Mouse (Mus musculus): ENCODE results near the gene Ipcef1. TPM values are rescaled to one million over a fixed set of nuclear protein-coding genes. Genes with fewer than 3 reads are reported as not detected.

Ipcef1 gene
- 0.74 and 5.1 TPM in 2 replicates for total RNA-seq (2021)
- long read RNA-seq, experiment 1, result 0 reads
- long read RNA-seq, experiment 2, result 0 reads

DNA sequence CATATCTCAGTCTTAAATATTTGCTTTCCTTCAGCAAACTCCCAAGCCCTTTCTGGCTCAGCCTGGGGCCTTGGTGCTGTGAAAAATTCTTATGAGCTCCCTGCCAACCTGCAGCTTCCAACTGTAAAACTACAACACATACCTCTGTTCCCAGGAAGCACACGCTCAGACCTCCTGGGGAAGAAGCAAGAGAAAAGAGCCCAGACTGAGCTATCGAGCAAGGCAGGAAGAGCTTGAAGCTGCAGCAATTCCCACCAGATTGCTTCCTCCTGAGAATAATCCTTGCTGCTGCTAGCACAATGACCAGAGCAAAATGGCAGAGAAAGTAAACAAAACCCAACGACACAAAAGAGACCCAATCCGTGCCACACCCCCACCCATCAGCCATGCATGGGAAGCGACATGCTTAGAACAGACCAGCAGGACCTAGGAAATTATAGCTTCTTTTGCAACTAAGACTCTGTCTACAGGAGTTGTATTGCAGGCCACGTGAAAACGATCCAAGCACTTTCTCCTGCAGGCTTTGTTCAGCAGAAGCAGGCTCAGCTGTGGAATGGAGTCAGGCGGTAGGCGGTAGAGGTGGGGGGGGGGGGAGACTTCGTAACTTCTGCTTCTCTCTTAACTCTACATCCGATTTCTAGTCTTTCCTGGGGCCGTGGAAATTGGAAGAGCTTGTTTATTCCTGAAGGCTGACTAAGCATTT is at the start of gene Ipcef1:
Gene Ipcef1 (minus strand): TSS at position 164 of the 703 bp plus-strand sequence.
- DNase-seq, result no peak

DNA sequence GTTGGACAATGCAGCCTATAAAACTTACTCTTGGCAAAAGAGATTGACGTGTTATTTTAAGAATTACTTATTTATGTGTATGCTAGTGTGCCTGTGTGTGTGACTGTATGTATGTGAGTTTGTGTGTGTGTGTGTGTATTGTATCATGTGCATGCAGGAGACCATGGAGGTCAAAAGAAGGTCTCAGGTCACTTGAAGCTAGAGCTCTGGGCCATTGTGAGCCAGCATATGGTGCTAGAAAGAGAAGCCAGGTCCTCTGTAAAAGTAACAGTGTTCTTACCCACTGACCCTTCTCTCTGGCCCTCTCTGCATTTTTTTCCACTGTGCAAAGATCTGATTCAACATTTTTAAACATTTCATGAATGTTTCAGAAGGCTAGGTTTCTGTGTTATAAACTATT is 25.7 kb upstream of the Ipcef1 start:
- no peak for DNase-seq

DNA sequence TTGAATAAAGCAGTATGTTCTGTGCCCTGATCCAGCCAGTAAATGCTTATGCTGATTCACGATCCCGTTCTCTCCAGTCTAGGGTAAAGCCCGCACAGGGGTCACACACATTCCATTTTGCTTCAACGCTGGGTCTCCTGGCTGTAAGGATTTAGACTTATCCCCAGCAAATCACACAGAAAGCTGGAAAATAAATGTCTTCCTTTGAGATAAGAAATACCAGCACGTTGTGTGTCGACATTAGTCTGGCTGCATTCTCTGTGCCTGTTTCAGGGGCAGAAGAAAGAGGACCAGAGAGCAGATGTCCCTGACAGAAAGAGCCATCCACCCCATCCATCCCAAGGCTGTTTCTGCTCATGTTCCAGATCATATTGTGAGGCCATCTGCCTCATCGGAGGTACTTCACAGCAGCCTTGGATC is 25.1 kb upstream of the Ipcef1 start:
- DNase-seq, result no peak

DNA sequence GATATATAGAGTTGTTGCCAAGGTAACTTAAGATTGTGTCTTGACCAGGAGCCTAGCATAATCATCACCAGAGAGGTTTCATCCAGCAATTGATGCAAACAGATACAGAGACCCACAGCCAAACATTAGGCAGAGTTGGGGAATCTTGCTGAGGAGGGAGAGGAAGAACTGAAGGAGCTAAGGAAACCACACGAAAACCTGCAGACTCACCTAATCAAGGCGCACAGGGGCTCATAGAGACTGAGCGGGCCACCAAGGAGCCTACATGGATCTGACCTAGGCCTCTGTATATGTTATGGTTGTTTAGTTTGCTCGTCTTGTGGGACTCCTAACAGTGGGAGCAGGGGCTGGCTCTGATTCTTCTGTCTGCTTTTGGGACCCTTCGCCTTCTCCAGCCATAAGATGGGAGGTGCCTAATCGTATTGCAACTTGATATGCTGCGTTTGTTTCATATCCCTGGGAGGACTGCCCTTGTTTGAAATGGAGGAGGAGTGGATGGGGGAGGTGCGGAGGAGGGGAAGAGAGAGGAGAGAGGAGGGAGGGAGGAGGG is 24.5 kb upstream of the Ipcef1 start:
- DNase-seq, result no peak

DNA sequence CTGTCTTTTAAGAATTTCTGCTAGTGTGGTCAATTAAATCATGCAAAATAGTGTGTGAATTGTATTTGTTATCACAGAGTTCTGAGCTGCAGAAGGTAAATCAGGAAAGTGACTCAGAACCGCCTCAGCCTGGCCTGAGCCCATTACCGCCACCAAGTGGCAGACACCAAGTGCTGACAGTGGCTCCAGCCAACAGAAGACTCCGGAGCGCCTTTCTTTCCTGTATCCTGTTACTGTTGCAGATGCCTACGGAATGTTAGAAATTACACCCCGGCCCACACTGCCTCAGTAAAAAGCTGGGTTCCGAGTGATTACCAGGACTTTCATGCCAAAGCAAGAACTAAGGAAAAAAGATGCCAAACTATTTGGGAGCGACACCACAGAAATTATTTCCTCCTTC is 23.9 kb upstream of the Ipcef1 start:
- peak; percentile 83 for DNase-seq

DNA sequence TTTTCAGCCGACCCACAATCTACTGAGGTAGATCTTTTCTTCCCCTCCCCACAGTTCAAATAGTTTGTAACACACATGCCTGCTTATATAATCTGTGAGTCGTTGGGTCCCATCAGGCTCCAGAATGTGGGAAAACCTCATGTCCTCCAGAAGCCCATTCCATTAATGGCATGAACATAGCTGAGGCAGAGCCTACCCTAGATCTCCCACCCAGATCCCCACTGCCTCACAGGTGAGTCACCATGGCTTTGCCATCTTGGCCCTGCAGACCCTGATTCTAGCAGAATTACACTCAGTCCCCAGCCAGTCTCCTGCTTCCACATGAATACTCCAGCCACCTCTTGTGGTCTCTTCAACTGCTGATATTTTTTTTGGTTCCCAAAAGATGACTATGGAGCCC is 23.4 kb upstream of the Ipcef1 start:
- no peak for DNase-seq

DNA sequence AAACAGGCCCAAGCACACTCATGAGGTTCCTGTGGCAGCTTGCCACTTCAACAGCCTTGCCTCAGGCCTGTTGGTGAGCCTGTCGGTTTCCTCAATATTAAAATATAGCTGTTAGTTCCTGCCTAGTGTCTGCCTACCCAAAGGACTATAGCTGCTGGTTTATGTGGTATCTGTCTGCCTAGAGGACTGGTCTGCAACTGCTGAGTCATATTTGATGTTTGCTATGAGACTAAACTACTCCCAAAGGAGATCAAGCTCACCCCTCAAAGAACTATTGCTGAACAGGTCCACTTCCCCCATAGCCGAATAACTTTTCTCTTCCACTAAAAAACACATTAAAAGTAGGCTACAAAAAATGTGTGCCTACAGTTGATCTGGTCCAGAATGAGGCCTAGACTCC is 22.0 kb upstream of the Ipcef1 start:
- DNase-seq, result no peak

DNA sequence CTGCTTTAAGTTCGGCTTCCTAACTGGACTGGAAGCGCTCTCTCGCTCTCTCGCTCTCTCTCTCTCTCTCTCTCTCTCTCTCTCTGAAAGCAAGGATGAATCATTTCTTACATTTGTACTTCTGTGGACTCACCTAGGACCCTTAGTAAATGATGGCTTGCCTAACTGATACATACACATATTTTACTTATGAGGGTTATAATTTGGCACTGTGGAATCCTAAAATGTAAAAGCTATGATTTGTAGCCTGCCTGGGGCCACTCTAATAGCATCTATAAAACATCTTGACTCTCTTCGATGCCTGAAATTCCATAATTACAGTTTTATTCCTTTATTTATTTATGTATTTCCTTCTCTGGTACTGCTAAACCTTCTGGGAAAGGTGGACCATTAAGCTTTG is 18.6 kb upstream of the Ipcef1 start:
- no peak for DNase-seq

DNA sequence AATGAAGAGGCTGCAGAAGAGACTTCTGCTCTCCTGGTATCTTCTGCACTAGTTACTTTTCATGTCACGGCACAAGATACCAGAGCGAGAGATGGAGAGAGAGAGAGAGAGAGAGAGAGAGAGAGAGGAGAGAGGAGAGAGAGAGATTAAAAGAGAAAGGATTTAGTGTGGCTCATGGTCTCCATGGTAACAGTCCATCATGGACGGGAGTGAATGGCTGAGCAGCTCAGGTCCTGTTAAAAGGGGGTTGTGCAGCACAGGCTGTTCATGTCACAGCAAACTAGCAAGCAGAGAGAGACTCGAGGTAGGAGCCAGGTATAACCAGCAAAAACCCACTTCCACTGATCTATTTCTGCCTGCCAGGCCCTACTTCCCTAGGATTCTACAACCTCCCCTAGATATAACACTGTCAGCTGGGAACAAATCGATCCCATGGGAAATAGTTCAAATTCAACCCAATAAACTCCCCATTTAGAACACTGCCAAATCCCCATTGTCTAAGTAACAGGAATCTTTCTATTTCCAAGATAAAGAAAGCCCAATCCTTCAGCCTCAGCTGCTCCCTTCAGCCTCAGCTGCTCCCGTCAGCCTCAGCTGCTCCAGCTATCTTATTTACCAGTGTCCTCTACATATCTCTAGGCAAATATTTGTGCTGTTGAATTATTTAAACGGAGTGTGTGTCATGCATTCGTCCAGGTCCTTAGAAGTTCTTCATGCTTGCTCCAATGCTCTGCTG is 18.0 kb upstream of the Ipcef1 start:
- no peak for DNase-seq

DNA sequence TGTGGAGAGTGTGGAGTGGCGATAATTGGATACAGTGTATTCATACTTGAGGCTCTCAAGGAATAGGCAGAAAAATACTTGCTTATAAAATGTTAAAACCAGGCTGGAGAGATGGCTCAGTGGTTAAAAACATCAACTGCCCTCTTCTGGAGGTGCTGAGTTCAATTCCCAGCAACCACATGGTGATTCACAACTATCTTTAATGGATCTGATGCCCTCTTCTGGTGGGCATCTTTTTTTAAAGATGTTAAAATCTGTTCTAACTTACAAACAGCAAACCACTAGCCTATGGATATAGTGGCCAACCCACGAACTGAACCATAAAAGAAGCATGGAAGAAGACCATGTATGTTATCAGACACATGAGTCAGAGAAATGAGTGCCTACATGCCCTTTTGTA is 16.8 kb upstream of the Ipcef1 start:
- DNase-seq, result no peak

DNA sequence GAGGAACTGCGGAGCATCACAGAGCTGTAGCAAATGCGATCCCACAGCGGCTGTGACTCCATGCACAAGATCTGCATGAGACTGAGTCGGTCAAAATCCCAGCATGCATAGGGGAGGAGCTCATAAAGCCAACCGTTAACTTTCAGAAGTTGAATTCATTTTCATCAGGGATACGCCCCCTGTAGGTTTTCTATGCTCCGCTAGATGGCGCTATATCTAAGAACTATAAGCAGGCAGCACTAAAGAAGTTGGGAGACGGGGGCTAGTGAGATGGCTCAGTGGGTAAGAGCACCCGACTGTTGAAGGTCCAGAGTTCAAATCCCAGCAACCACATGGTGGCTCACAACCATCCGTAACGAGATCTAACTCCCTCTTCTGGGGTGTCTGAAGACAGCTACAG is 16.3 kb upstream of the Ipcef1 start:
- peak; percentile 39 for DNase-seq

DNA sequence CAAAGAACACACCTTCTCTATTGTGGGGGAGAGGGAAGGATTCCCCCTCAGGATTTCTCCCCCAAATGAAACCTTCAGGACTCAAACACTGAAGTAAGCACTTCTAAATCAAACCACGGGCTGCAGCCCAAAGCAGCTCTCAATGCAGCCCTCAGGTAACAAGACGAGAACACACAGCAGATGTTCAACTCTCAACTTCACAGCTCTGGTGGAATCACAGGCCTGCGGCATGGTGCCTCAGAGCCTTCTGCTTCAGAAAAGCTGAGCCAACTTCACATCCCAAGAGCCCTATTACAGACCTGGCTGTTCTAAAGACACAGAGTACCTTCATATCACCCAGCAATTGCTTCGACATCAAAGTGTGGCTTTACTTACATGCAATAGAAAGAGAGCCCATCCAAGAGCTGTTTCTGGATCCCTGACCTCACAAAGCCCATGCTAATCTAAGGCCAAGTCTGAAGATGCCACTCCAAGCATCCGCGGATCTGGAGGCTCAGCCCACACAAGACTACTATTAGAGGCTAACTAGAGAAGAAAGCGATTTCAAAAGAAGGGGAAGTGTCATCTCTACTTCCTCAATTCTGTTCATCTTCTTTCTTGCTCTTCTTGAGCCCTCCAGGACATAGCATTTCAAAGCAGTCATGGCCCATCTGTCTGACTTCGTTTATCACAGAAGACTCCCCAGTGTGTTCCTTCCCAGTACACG is 11.6 kb upstream of the Ipcef1 start:
- no peak for DNase-seq

DNA sequence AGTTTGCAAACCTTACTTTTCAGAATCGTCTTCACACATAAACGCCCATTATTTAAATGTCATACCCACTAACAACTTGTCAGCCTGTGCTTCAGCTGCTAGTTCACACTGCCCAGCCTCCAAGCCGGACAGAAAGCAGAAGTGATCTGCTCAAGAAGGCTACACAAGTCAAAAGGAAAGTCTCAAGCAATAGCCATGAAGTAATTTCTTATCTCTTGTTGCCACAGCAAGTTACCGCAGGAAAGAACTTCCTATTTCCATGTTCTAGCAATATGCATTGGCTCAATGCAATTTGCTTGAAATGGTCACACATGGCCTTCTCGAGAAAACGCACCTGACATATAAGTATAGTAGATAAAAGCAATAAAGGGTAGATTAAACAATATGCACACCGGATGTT is 10.7 kb upstream of the Ipcef1 start:
- no peak for DNase-seq

DNA sequence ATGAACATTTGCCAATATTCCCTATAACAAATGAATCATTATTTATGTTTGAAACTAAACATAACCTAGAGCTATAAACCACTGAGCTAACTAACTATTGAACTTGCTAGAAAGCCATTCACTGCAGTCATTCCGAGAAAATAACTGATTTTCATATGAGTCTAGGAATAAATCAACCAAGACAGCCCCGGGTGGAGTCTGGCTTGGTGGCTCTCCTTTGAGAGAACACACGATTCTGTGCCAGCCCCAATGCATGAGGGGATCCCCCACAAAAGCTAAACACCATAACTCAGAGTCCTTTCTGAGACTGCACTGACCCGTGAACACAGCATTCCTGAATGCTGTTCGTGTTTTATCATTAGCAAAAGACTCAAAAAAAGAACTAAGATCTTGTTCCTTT is 8.0 kb upstream of the Ipcef1 start:
- DNase-seq, result no peak

DNA sequence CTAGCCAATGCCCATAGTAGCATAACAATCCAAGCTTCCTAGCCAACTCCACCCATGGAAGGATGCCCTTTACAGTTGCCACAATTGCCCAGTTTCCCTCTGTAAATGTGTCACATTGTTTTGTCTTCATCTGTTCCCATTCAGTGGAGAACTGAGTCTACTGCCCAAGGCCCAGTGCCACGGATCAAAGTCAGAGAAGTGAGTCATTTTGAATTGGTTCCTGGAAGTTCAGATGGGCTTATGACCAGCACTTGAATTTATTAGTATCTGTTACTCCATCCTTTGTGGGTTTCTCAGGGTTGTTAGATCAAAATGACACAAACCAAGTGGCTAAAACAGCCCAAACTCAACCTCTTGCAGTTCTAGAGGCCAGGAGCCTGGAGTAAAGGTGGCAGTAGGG is 5.3 kb upstream of the Ipcef1 start:
- no peak for DNase-seq

DNA sequence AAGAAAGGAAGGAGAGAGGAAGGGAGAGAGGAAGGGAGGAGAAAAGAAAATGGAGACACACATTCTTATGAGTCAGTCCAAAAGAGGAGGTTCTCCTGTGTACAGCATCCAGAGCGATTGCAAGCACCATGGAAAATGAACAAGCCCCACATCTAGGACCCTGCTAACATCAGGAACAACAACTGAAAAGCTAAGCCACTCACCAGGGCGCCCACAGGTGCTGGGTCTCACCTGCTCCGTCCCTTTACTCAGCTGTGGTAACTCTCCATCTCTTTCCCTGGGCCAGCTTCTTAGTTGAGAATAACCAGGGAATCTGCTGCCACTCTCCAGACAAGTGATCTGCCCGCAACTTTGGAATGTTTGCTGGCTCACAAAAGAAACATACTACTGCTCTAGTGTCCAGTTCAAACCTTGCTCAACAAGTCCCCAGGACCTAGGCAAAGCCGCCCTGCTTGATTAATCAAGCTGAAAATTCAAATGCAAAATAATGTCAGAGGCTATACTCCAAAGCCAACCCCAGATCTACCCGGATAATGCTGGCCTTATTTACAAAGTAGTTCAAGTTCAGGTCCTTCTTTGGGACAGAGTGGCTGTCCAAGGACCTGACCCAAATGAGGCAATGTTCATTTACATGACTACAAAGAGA is 2.4 kb upstream of the Ipcef1 start:
- DNase-seq, result no peak

DNA sequence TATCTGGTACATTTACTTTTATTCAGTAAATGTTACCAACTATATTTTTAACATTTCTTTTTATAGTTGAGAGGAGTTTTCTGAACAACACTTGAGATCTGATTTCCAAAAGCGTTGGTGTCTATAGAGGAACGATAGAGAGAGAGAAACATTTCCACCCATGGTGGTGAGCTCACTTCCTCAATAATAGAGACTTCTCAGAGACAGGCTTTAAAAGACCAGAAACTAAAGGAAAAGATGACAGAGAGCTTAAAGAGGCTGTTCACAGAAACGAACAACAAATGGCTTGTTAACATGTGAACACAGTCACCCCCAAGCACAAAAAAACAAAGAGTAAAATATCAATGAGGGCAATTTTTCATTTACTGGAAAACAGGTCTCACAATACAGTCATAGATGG is 2.4 kb downstream of the Ipcef1 start:
- no peak for DNase-seq

DNA sequence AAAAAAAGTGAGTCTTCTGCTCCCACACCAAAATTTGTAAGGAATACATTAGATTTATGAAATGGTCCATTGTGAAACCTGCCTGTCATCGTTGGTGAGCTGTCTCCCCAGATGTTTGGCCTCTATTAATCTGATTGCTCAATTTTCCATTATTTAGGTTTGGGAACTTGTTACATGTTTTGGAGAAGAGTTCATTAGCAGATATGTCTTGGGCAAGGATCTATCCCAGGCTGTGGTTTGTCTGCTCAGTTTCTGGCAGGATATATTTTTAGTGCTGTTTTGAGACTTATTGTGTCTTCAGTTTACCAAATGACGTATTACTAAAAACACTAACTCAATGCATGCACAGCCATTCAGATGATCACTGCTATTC is 4.4 kb downstream of the Ipcef1 start:
- no peak for DNase-seq

DNA sequence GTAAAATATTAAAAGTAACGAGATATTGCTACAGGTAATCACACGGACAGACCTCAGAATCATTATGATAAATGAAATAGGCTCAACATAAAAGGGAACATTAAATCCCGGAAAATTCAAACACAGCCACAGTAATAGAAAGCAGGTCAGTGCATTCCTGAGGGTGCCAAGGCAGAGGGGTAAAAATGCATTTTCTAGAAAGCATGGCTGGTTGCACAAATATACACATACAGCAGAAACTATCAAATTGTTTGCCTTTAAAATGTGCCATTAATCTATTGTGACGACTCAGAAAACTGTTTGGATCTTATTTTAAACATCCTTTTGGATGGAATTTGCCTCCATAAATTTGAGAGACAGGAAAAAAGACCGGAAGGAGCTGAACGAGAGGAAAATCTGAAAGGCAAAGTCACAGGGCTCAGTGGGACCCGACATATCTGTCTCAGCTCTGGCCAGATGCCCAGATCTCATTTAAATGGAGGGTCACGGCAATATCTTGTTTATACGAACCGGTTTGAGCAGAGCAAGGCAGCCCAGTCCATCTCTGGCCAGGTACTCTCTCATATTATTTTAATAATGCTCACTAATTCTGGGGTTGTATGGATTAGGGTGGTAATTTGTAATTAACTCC is 4.9 kb downstream of the Ipcef1 start:
- peak; percentile 15 for DNase-seq

DNA sequence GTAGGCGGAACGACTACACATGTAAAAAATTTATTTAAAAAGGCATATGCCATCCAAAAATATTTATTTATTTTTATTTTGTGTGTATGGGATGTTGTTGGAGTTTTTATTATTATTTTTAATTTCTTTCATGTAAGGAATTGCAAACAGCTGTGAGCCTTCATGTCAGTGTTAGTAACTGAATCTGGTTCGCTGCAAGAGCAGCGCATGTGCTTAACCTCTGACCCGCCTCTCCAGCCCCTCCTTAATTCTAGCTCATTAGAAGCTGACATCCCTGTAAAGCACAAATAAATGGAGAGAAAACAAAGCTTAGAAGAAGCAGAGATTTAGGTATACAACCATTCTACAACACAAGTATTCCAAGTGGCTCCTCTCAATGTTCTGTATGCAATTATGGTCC is 8.4 kb downstream of the Ipcef1 start:
- DNase-seq, result no peak

DNA sequence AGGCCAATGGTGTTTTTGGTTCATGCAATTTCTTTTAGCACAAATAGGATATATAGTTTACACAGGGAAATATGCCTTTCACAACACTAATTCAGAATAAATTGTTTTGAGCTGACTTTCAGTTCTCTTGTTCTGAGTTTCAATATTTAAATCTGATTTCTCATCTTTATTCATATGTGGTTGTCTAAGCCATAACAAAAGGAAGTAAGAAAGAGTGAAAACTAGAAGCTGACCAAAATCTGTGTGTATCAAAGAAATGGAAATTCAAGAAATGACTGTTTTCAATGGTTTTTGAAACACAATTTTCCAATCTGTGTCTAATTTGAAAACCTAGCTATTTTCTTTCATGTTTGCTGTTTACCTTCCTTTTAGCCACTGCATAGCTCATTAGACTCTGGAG is 11.2 kb downstream of the Ipcef1 start:
- DNase-seq, result no peak

DNA sequence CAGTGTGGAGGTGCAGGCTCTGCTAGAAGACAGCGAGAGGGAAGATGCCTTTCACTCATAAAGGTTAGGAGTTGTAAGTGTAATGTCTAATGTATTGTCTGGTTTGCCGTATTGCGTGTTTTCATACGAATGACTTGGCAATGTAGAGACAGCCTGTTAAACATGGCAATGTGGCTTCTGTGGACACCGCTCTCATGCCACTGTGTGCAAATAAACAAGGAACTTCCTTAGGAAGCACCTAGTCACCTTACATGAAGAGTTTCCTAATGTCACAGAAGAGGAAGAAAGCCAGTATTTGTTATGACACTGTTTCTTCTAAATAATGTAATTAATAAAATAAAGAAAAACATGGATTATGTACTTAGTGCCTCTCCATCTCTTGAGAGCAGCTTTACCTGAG is 15.1 kb downstream of the Ipcef1 start:
- no peak for DNase-seq

Measured in adrenal gland, postnatal 14 days (tissue).